Mouse (Mus musculus) MEL (cell line): ENCODE measurements around the gene Faim2. TPM values are rescaled to one million over a fixed set of nuclear protein-coding genes. Genes with fewer than 3 reads are reported as not detected.

Experiments
- DNase-seq: peaks from one replicate; pipeline ENCODE4 v3.0.0; 2011; ENCODE audit warnings: low read depth, low spot score
- H3K27ac ChIP-seq: 2 replicates; pipeline ENCODE4 v1.5.1; 2012; ENCODE audit warnings: low read depth, mild to moderate bottlenecking, control low read depth, low read length, moderate library complexity; ENCODE audit not compliant: control insufficient read depth
- H3K27me3 ChIP-seq, 2 experiments: fragments of 150-350 bp in 1 of 2; sonication (generic) in 1 of 2; 2 replicates each; pipeline ENCODE4 v1.6.1; 2012; ENCODE audit warnings: low read length in 2 of 2, mild to moderate bottlenecking in 2 of 2, improper control_type of control experiment in 1 of 2, moderate library complexity in 1 of 2; ENCODE audit not compliant: insufficient read depth in 2 of 2, control insufficient read depth in 1 of 2
- H3K36me3 ChIP-seq, 2 experiments: 2 replicates each; pipeline ENCODE4 v1.6.1; 2012 to 2014; ENCODE audit warnings: low read length in 2 of 2, improper control_type of control experiment in 1 of 2, inconsistent platforms in 1 of 2, mild to moderate bottlenecking in 1 of 2; ENCODE audit not compliant: insufficient read depth in 2 of 2, control insufficient read depth in 1 of 2
- H3K4me1 ChIP-seq, 2 experiments: fragments of 150-350 bp in 1 of 2; sonication (generic) in 1 of 2; 2 replicates each; pipeline ENCODE4 v1.6.1; 2012; ENCODE audit warnings: low read length in 2 of 2, improper control_type of control experiment in 1 of 2, mild to moderate bottlenecking in 1 of 2; ENCODE audit not compliant: insufficient read depth in 2 of 2, control insufficient read depth in 1 of 2
- H3K4me3 ChIP-seq, 2 experiments: fragments of 150-350 bp in 1 of 2; sonication (generic) in 1 of 2; 2 replicates each; pipeline ENCODE4 v1.5.1; 2012; ENCODE audit warnings: low read depth in 2 of 2, low read length in 2 of 2, mild to moderate bottlenecking in 2 of 2, moderate library complexity in 2 of 2, control low read depth in 1 of 2, improper control_type of control experiment in 1 of 2; ENCODE audit not compliant: control insufficient read depth in 1 of 2, insufficient read depth in 1 of 2
- H3K79me2 ChIP-seq: 2 replicates; pipeline ENCODE4 v1.6.1; 2012; ENCODE audit warnings: mild to moderate bottlenecking, low read length, moderate library complexity; ENCODE audit not compliant: control insufficient read depth, poor library complexity, insufficient read depth
- H3K9ac ChIP-seq: 2 replicates; pipeline ENCODE4 v1.6.1; 2012; ENCODE audit warnings: low read depth, mild to moderate bottlenecking, control low read depth, low read length, moderate library complexity; ENCODE audit not compliant: control insufficient read depth, poor library complexity, severe bottlenecking
- H3K9me3 ChIP-seq: fragments of 150-350 bp; sonication (generic); replicated peaks from 2 replicates; pipeline ENCODE4 v1.6.1; 2012; ENCODE audit warnings: mild to moderate bottlenecking, low read length, improper control_type of control experiment, moderate library complexity; ENCODE audit not compliant: insufficient read depth
- BHLHE40 ChIP-seq: IDR thresholded peaks from 2 replicates; pipeline ENCODE4 v1.6.1; 2012; ENCODE audit warnings: low read depth, mild to moderate bottlenecking, inconsistent platforms, low read length, improper control_type of control experiment, borderline replicate concordance
- E2F4 ChIP-seq: IDR thresholded peaks from 2 replicates; pipeline ENCODE4 v1.6.1; 2011; ENCODE audit warnings: low read depth, low read length, improper control_type of control experiment, borderline replicate concordance
- ETS1 ChIP-seq: IDR thresholded peaks from 2 replicates; pipeline ENCODE4 v1.6.1; 2012; ENCODE audit warnings: low read depth, mild to moderate bottlenecking, inconsistent platforms, low read length, improper control_type of control experiment, moderate library complexity
- GATA1 ChIP-seq: IDR thresholded peaks from 2 replicates; pipeline ENCODE4 v1.6.1; 2011; ENCODE audit warnings: low read depth, low read length, improper control_type of control experiment
- JUND ChIP-seq: IDR thresholded peaks from 2 replicates; pipeline ENCODE4 v1.6.1; 2011; ENCODE audit warnings: low read depth, mild to moderate bottlenecking, improper control_type of control experiment, low read length
- KAT2A ChIP-seq: conservative IDR thresholded peaks from 2 replicates; pipeline ENCODE4 v1.6.1; 2012; ENCODE audit warnings: low read depth, low read length, improper control_type of control experiment, inconsistent platforms
- MAFK ChIP-seq: IDR thresholded peaks from 2 replicates; pipeline ENCODE4 v1.6.1; 2011; ENCODE audit warnings: low read depth, mild to moderate bottlenecking, low read length, improper control_type of control experiment, borderline replicate concordance
- MAZ ChIP-seq: IDR thresholded peaks from 2 replicates; pipeline ENCODE4 v1.6.1; 2012; ENCODE audit warnings: low read depth, mild to moderate bottlenecking, inconsistent platforms, low read length, improper control_type of control experiment
- MYB ChIP-seq: IDR thresholded peaks from 2 replicates; pipeline ENCODE4 v1.6.1; 2011; ENCODE audit warnings: mild to moderate bottlenecking, low read depth, low read length, improper control_type of control experiment
- MYC ChIP-seq: IDR thresholded peaks from 2 replicates; pipeline ENCODE4 v1.6.1; 2011; ENCODE audit warnings: low read depth, mild to moderate bottlenecking, low read length, improper control_type of control experiment, moderate library complexity
- NELFE ChIP-seq: IDR thresholded peaks from 2 replicates; pipeline ENCODE4 v1.6.1; 2011; ENCODE audit warnings: low read depth, low read length, improper control_type of control experiment
- RAD21 ChIP-seq: IDR thresholded peaks from 2 replicates; pipeline ENCODE4 v1.6.1; 2011; ENCODE audit warnings: mild to moderate bottlenecking, low read depth, low read length, improper control_type of control experiment
- RCOR1 ChIP-seq: IDR thresholded peaks from 2 replicates; pipeline ENCODE4 v1.6.1; 2012; ENCODE audit warnings: low read depth, mild to moderate bottlenecking, inconsistent platforms, low read length, improper control_type of control experiment
- SIN3A ChIP-seq: IDR thresholded peaks from 2 replicates; pipeline ENCODE4 v1.6.1; 2012; ENCODE audit warnings: low read length, improper control_type of control experiment, inconsistent platforms
- SMC3 ChIP-seq: IDR thresholded peaks from 2 replicates; pipeline ENCODE4 v1.6.1; 2011; ENCODE audit warnings: low read depth, low read length, improper control_type of control experiment
- TCF12 ChIP-seq: IDR thresholded peaks from 2 replicates; pipeline ENCODE4 v1.6.1; 2014; ENCODE audit warnings: low read depth, mild to moderate bottlenecking, inconsistent platforms, low read length, improper control_type of control experiment, moderate library complexity
- USF2 ChIP-seq, 2 experiments: IDR thresholded peaks; 2 replicates each; pipeline ENCODE4 v1.6.1; 2011 to 2012; ENCODE audit warnings: improper control_type of control experiment in 2 of 2, low read length in 2 of 2, borderline replicate concordance in 1 of 2, inconsistent platforms in 1 of 2, low read depth in 1 of 2, mild to moderate bottlenecking in 1 of 2; ENCODE audit not compliant: insufficient read depth in 1 of 2
- ZC3H11A ChIP-seq: IDR thresholded peaks from 2 replicates; pipeline ENCODE4 v1.6.1; 2012; ENCODE audit warnings: low read depth, mild to moderate bottlenecking, inconsistent platforms, low read length, improper control_type of control experiment
- ZNF384 ChIP-seq: IDR thresholded peaks from 2 replicates; pipeline ENCODE4 v1.6.1; 2012; ENCODE audit warnings: low read depth, mild to moderate bottlenecking, inconsistent platforms, low read length, improper control_type of control experiment
- polyA plus RNA-seq, 2 experiments: library from polyadenylated mRNA; stranded (reverse) in 1 of 2; unstranded in 1 of 2; fragments of >175 nt in 1 of 2; fragments of >200 nt in 1 of 2; gene quantifications; 2 replicates each; pipeline versions ENCODE4 v1.2.1 to v1.2.4; 2012; ENCODE audit warnings: low replicate concordance in 2 of 2, low read depth in 1 of 2; ENCODE audit not compliant: insufficient read length in 2 of 2, insufficient read depth in 1 of 2, missing spikeins in 1 of 2
- total RNA-seq: library from RNA; depleted of rRNA; stranded (reverse); fragments of 300-350 nt; gene quantifications from 2 replicates; pipeline ENCODE4 v1.2.3, GENCODE M21; 2012

Faim2 gene
- total and polyA plus RNA-seq, 3 experiments = 0.06 to 0.08 TPM; not detected in 1

DNA sequence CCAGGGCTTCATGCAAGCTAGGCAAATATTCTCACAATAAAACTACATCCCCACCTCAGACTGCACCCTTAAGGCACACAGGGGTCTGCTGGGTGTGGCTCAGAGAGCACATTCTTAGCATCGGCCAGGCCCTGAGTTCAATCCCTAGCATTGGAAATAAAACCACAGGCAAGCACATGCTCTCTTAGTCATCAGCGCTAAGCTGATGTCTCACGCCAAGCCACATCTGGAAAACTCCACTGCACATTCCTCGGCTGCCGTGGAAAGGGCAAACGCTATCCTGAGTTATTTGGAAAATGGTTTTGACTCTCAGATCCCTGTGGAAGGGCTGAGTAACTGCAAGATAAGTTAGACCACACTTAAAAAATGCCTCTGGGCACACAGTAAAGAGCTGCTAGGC is 25.8 kb upstream of the Faim2 start:
- TF ChIP-seq ZNF384 (no peak), ETS1 (no peak), KAT2A (no peak), BHLHE40 (no peak), SIN3A (no peak), RCOR1 (no peak), ZC3H11A (no peak), MAFK (no peak), JUND (no peak), MAZ (no peak), GATA1 (no peak), MYC (no peak)
- H3K4me1 ChIP-seq = no peaks in the 10 kb centered on the region
- no peak for DNase-seq
- H3K9ac ChIP-seq = no peak overlapping the region
- no peak overlapping the region for H3K27ac ChIP-seq
- H3K79me2 ChIP-seq = no peaks in the 10 kb centered on the region
- no peak overlapping the region for H3K4me3 ChIP-seq
- H3K36me3 ChIP-seq = no peaks in the 10 kb centered on the region
- H3K9me3 ChIP-seq = no peaks in the 10 kb centered on the region
- H3K27me3 ChIP-seq = peaks cover 1 to 9% of the 10 kb centered on the region in 2 experiments; a peak in 2 of 4 replicates

DNA sequence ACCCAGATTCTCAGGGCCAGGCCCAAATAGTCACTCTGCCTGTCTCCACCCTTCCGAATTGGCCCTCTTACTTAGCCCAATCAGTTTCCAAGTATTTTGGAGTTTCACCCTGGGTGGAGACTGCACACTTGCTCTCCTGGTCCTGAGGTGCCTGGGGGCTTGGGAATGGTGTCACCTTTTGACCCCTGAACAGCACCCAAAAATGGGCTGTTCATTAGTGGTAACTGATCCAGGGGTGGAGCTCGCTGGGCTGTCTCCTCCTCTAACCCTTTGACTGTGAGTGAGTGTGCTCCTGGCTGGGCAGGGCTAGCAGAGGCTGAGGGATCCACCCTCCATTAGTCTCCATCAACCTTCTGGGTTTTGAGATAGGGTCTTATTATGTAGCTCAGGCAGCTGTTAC is 21.9 kb upstream of the Faim2 start:
- Histone ChIP-seq H3K27ac (no peak overlapping the region), H3K36me3 (no peaks in the 10 kb centered on the region), H3K9me3 (no peaks in the 10 kb centered on the region), H3K4me1 (no peaks in the 10 kb centered on the region), H3K4me3 (no peak overlapping the region), H3K9ac (no peak overlapping the region), H3K27me3 (peaks cover 4 to 5% of the 10 kb centered on the region in 2 experiments; a peak in 3 of 4 replicates), H3K79me2 (no peaks in the 10 kb centered on the region)
- no peak for DNase-seq
- TF ChIP-seq JUND (no peak), KAT2A (no peak), SMC3 (no peak), TCF12 (no peak), ETS1 (no peak), RAD21 (no peak), NELFE (no peak), MYB (no peak), USF2 (IDR thresholded peaks at IDR 0.05; ENCODE audit: borderline replicate concordance in 1 of 2, insufficient read depth in 1 of 2, low read depth in 1 of 2, low read length in 2 of 2) (no peak), E2F4 (no peak)
